Mouse (Mus musculus): ENCODE results near the gene Slc43a2. TPM values are rescaled to one million over a fixed set of nuclear protein-coding genes. Genes with fewer than 3 reads are reported as not detected.

The Slc43a2 gene
- total RNA-seq (2021) (10 to 100 TPM; 21.2 to 38.3 TPM), polyA plus RNA-seq (2012; rRNA removed) (28.2 and 28.7 TPM in 2 replicates)
- long read RNA-seq, full-length matches to known transcripts, result 7 of 18 reads
- long read RNA-seq, partial matches to known transcripts, result 4 of 18 reads
- long read RNA-seq, other reads (novel, unspliced or antisense), result 7 of 18 reads

DNA sequence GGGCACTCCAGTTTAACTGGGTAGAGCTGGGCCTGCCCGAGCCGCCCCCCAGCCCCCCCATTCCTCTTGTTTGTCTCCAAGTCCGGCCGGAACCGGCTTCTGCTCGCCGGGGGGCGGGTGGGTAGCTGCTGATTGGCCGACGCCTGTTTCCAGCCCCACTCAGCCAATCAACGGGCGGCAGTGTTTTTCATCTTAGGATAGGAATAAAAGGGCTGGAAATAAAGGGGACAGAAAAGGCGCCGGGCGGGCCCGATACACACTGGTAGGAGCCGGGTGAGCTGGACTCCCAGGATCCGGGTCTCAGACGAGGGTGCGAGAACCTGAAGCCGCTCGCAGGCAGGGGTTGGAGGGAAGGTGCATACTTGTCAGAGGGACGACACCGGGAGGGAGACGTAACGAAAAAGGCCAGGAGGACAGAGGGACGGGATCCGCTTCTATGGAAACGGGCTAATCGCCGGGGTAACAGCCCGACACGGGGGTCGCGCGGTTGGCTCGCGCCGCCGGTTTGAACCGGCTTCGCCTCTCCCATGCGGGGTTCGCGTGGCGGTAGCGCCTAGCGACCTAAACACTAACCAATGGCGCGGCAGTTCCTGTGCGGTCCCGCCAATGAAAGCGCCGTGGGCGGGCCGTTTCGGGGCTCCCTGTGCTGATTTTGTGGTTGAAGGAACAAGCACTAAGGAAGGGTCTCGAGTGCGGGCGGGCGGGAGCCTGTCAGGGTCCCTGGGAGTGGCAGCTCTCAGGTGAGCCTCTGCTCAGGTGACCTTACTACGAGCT is at the start of gene Slc43a2:
TSS of gene Slc43a2 (plus strand) at position 226 of the 774 bp plus-strand sequence.
- DNase-seq, result peak; percentile 97

DNA sequence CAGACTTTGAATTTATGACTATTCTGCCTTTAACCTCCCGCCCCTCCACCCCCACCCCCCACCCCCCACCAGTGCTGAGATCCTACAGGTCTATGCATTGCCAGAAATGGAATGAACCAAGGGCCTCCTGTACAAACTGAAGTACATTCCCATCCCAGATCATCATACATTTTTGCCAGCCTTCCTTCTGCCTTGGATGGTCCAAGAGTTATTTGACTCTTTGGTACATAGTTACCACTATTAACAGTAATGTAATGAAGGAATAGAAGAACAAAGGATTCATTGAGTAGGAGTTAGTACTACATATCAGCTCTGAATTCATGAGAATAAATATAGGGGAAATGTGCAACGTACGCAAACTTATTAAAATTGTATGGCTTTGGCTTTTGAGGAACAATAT is 45.3 kb upstream of the Slc43a2 start:
- DNase-seq, result no peak

DNA sequence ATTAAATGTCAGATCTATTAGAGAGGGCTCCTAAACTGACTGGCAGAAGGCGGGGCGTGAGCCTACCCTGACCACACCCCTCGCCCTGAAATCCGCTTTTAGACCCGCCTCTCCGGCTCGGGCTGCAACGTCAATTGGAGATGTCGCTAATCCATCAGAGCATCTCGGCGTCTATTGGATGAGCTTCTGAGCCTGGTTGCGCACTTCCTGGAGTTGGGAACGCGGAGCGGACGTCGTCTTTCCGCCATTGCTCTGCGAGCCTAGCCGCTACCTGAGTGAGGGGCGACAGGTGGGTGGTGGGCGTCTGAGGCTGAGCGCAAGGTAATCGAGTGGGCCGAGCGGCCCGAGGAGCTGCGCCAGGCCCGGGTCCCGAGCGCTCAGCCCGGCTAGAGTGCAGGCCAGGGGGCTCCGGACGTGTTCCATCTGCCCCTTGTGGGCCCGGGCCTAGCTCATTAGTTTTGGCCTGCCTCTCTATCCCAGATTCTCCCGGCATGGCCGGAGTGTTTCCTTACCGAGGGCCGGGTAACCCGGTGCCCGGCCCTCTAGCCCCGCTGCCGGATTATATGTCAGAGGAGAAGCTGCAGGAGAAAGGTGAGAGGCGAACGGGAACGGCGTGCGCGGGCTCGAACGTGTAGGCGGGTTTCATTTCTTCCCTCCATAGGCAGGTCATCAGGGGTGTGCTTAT is 44.8 kb upstream of the Slc43a2 start, which contains the start of gene Prpf8:
TSS of gene Prpf8 (plus strand) at position 216 of the 685 bp plus-strand sequence.
- peak; percentile 99 for DNase-seq

DNA sequence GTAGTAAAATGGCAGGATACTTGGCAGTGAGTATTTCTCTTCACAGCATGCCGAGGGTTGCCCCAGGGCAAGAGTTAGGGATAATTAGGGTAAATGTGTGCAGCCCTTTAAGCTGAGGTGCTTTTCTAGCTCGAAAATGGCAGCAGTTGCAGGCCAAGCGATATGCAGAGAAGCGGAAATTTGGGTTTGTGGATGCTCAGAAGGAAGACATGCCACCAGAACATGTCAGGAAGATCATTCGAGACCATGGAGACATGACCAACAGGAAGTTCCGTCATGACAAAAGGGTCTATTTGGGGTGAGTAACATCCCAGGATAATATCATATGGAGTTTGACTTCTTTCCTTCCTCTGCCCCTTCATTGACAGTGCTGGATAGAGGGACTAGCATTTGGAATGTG is 44.0 kb upstream of the Slc43a2 start:
- DNase-seq, result no peak

DNA sequence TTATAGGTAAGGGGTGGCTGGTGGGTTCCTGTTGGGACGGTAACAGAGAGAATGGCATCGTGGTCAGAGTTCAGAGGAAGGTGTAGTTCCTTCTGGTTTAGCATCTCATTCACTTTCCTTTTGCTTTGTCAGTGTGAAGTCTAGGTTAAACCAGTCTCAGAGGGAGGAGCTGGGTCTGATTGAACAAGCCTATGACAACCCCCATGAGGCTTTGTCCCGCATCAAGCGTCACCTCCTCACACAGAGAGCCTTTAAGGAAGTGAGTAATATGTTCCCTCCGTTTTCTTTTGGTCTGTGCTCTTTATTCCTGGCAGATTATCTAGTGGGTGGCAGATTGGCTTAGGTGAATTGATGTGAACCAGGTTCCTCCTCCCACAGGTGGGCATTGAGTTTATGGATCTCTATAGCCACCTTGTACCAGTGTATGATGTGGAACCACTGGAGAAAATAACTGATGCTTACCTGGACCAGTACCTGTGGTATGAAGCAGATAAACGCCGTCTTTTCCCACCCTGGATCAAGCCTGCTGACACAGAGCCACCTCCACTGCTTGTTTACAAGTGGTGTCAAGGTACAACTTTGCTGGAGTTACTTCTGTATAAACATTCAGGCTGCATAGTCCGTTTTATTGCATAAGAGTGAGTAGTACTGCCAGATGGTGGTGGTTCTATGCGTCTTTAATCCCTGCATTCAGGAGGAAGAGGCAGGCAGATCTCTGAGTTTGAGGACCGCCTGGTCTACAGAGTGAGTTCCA is 37.0 kb upstream of the Slc43a2 start:
- no peak for DNase-seq

DNA sequence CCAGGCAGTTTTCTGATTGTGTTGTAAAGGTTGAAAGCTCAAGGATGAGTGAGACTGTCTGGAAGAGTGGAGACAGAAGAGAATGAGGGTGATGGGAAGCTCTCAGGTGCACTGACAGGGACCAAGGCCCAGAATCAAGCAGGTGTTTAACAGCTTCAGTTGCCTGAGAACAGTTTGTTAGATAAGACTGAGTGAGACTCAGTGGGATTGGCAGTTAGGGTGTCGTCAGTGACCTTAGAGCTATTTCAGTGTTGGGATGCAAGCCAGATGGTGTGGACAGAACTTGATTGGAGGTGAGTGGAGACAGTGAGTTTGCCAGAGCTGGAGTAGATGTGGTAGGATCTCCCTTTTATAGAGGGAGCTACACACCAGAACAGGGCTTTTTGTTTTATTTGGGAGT is 33.4 kb upstream of the Slc43a2 start:
- peak; percentile 49 for DNase-seq

DNA sequence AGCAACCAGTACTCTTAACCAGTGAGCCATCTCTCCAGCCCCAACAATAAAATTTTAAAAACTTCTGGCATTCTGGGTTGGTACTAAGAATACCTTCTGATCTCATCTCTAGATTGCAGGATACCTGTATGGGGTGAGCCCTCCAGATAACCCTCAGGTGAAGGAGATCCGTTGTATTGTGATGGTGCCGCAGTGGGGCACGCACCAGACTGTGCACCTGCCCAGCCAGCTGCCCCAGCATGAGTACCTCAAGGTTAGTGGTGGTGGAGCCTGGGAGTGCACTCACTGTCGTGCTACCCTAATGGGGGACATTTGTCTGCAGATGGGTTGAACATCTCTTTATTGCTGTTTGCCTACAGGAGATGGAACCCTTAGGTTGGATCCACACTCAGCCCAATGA is 23.3 kb upstream of the Slc43a2 start:
- no peak for DNase-seq

DNA sequence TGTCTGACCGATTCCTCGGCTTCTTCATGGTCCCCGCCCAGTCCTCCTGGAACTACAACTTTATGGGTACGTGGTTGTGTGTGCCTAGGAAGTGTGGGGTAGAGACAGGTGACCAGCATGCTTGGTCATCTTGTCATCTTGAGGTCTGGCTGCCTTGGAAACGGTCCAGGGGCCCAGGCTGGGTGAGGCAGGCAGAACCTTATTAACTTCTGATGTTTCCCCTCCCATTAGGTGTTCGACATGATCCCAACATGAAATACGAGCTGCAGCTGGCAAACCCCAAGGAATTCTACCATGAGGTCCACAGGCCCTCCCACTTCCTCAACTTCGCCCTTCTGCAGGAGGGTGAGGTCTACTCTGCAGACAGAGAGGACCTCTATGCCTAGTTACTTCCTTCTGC is 22.6 kb upstream of the Slc43a2 start:
- no peak for DNase-seq

DNA sequence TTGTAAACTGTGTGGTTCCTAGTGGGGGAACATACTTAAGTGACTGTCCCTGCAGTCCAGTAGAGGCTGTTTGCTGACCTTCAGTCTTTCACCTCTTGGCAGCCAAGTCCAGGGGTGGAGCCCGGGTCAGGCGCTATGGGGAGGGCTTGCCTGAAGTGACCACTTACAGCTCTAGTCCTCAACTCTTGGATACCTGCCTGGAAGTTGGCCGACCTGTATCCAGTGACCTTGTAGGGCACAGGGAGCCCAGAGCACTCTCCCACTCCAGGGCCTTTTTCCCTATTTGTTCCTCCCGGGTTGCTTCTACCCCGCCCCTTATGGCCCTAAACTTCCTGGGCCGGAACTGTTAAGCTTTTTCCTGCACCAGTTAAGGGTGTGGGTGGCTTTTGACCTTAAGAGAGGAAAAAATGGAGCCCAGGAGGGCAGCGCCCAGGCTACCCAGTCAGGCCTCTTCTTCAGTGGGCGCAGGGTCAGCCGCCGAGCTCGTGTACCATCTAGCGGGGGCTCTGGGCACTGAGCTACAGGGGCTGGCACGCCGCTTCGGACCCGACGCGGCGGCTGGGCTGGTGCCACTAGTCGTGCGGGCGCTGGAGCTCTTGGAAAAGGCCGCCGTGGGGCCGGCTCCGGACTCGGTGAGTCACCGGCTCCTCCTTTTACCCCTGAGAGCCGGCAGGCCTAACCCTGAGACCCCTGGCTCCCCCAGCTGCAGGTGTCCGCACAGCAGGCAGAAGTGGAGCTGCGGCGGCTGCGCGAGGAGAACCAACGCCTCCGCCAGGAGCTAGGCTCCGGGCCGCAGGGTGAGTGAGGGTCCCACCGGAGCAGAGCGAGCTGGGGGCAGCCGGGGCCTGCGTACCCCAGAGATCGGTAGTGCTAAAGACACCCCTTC is 21.5 kb upstream of the Slc43a2 start, which contains the start of gene Rilp:
TSS of gene Rilp (plus strand) at position 354 of the 886 bp plus-strand sequence.
- DNase-seq, result peak; percentile 89

DNA sequence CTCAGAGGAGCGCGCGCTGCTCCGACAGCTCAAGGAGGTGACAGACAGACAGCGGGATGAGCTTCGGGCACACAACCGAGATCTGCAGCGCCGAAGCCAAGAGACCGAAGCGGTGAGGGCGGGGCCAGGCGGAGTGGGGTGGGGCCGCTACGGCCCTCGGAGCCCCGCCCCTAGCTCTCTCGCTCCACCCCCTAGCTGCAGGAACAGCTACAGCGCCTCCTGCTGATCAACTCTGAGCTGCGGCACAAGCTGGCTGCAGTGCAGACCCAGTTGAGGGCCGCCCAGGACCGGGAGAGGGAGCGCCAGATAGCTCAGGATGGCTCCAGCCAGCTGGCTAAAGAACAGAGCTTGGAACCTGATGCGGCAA is 20.9 kb upstream of the Slc43a2 start:
- peak; percentile 95 for DNase-seq

DNA sequence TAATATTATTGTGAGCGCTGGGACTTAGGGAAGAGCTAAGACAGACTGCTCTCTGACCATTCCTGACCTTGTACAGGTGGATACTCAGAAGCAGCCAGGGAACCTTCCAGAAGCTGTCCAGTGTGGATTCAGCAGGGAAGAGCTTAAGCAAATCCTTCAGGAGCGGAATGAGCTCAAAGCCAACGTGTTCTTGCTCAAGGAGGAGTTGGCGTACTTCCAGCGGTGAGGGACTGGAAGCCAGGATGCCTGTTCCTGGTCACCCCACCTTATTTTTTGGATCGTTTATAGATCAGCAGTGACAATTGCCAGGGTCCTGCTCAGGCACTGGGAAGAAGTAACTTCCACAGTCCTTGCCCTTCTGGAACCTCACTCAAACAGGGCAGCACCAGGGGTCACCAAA is 20.3 kb upstream of the Slc43a2 start:
- DNase-seq, result peak; percentile 49

DNA sequence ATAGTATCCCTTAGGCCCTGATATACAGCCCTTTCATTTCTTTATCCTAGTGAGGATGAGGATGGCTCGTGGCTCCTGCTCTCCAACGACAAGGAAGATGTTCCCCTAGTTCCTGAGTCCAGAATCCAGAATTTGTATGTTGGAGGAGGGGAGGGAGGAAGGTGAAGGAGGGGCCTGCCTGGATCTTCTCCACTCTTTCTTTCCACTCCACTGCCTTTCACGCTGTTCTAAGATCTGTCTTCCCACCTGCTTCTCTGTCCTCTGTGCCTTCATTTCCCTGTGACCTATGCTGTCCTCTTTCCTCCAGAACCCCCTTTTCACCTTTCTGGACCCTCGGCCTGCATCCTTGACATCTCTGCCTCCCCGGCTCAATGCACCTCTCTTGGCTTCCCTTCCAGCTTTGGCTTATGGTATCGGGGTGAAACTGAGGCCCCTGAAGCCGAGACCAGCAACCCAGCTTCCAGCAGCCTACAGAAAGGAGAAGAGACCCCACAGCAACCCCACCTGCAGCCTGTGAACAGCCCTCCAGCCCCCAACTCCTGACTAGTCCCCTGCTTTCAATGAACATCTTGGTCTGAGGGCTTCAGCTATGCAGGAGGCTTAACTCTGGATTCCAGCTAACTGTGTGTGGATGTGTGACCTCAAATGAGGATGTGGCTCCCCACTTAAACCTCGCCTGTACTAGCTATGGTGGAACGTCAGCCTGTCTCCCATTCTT is 19.0 kb upstream of the Slc43a2 start:
- DNase-seq, result no peak

DNA sequence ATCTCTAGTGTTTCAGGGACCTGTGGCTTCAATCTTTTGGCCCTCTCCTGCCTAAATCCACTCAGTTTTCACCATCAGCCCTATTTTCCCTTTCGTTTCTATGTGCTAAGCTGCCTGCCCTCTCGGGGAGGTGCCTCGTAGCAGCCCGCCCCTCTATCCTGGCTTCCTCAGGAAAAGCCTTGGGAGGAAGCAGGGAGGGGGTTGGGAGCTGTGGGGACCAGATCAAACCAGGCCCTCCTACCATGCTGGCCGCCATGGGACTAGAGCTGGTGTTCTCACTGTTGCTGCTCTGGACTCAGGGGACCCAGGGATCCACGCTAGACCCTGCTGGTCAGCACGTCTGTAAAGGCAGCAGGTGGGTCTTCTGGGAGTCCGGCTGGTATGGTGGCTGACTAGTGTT is 18.2 kb upstream of the Slc43a2 start, which contains the start of gene Scarf1:
TSS of gene Scarf1 (plus strand) at position 205 of the 400 bp plus-strand sequence.
- peak; percentile 70 for DNase-seq

DNA sequence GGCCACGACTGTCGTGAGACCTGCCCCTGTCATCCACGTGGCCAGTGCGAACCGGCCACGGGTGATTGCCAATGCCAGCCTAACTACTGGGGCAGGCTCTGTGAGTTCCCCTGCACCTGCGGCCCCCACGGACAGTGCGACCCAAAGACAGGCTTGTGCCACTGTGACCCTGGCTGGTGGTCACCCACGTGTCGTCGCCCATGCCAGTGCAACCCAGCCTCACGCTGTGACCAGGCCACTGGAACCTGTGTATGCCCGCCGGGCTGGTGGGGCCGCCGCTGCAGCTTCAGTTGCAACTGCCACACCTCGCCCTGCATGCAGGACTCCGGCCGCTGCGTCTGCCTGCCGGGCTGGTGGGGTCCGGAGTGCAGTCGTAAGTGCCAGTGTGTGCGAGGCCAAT is 16.3 kb upstream of the Slc43a2 start:
- DNase-seq, result no peak

DNA sequence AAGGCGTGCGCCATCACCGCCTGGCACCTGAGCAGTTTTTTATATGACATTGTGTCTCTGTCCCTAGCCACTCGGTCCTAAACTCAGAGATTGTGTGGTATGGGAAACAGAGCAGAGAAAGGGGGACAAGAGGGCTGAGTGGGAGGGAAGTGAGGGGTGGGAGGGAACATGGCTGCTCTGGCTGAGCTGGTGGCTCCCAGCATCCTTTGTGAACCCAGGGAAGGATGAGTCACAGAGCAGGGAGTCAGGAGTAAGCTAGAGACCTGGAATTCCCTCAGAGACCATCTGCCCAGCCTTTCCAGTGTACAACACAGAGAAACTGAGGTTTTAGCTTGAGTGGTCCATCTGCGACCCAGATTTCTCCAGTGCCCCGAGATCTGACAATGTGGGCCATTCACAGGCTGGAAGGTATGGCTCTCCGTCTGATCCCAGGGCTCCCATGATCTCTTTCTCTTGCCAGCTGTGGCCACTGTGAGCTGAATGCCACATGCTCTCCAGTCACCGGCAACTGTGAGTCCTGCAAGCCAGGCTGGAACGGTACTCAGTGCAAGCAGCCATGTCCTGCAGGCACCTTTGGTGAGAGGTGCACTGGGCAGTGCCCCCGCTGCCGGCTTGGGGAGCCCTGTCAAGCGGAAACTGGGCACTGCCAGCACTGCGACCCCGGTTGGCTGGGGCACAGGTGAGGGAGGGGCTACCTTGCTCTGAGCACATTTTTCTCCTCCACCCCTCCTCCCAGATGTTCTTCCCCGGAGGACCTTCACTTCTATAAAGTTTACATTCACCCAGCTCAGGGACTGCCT is 11.5 kb upstream of the Slc43a2 start:
- no peak for DNase-seq

DNA sequence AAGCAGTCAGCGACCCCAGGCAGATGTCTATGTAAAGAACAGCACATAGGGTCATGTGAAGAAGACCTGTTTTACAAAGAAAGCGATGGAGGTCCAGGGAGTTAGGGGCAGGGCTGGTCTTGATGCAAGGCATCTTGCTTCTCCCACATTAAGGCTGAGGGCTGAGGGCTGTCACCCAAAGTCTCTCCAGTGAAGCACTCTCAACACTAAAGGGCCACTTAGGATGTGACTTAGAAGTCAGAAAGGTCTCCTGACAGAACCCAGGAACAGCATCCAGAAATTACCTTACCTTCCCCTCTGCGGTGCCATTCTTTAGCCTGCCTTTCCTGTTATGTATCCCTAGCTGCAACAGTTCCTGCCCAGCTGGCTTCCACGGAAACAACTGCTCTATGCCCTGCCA is 9.9 kb upstream of the Slc43a2 start:
- DNase-seq, result no peak

DNA sequence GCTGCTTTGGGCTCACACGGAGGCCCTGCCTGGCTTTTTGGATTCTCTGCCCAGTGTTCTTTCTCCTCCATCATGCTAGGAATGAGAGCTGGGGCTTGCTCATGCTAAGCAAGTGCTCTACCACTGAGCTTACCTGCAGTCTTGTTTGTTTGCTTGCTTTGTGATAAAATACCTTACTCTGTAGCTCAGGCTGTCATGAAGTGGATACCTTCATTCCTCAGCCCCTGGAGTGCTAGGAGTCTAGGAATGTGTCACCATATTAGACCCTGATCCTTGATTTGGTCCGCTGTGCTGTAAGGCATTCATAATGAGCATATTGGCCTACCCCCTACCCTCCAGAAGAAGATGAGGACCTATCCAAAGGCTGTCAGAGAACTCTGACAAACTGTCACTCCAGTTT is 8.7 kb upstream of the Slc43a2 start:
- no peak for DNase-seq

DNA sequence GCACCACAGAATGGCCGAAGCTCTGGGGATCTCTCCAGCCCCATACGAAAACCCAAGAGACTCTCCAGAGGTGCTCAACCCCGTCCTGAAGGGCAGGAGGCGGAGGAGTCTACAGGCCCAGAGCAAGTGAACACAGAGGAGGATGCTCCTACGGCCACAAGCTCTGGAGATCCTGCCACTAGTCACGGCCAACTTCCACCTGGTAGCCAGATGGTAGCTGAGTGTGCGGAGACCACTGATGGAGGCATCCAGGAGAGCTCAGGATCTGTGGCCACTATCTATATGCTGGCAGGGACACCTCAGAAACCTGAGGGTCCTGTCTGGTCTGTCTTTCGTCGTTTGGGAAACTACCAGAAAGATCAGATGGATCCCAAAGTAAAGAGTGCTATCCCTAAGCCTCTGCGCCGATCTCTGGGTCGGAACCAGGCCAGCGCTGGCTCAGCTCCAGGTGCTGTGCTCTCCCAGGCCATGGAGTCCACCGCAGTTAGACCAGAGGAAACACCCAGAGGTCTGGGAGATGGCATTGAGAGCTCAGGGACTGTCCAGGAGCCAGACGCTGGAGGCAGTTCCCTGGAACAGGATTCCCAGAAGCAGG is 5.9 kb upstream of the Slc43a2 start:
- DNase-seq, result no peak

DNA sequence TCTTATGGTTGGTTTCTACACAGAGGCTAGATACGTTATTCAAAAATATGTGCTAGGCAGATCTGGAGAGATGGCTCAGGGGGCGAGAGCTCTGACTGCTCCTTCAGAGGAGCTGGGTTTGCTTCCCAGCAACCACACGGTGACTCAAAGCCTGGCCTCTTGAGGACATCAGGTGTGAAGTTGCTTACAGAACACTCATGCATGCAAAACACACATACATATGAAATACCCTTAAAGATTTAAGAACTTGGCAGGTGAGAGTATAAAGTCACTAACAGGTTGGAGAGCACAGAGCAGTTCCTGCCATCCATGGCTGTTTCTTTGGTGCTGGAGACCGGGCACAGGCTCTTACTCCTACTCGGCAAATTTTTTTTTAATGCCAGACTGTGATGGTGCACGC is 4.6 kb upstream of the Slc43a2 start:
- no peak for DNase-seq
